ENCODE assay signal across 11 mouse cellular contexts in the genomic region with DNA sequence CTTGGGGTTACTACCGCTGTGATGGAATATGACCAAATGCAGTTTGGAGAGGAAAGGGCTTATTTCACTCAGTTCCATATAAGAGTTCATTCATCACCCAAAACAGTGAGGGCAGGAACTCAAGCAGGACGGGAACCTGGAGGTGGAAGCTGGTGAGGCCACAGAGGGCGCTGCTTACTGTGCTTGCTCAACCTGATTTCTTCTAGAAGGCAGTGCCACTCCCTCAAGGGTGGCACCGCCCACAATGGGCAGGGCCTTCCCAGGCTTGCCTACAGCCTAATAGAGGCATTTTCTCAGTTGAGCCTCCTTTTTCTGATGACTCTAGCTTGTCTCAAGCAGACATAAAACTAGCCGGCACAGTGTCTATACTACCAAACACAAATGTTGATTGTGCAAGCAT. TPM values are rescaled to one million over a fixed set of nuclear protein-coding genes. Genes with fewer than 3 reads are reported as not detected.
DNase-seq lines count a peak whose midpoint lies in the region; ATAC-seq and TF ChIP-seq lines count a peak whose summit lies in the region.
"Had no signal": no experiment of that assay in that cellular context is flagged by ENCODE, and none has a peak within 500 bp of the region (broad histone marks: within the 10 kb centered on the region; RNA-seq: fewer than 3 reads in every experiment).

No protein-coding gene starts in this region.

- H3K27me3 ChIP-seq in lung, embryonic 14.5 days (ENCODE audit: insufficient read depth, low read length), result no peaks in the 10 kb centered on the region
- H3K27me3 ChIP-seq in splenic B cell, adult 2 months (ENCODE audit: control insufficient read depth, insufficient read depth, low read length, poor library complexity, severe bottlenecking), result no peaks in the 10 kb centered on the region
- H3K27me3 ChIP-seq: neural tube, embryonic 13.5 days had no signal

- 16% methylated on average over 5 of the region's 5 CpGs for WGBS in lung, embryonic 14.5 days

- peak; percentile 44; the same call in 1 of the 2 replicates for ATAC-seq in lung, embryonic 14.5 days (ENCODE audit: insufficient read depth)

- H3K4me2 ChIP-seq in lung, embryonic 14.5 days, result no peak overlapping the region
- H3K4me2 ChIP-seq: neural tube, embryonic 13.5 days had no signal

- no peak overlapping the region for H3K9ac ChIP-seq in lung, embryonic 14.5 days
- H3K9ac ChIP-seq: neural tube, embryonic 13.5 days had no signal

- no peaks in the 10 kb centered on the region for H3K9me3 ChIP-seq in lung, embryonic 14.5 days (ENCODE audit: low read depth, low read length)
- H3K9me3 ChIP-seq: neural tube, embryonic 13.5 days had no signal

- H3K4me1 ChIP-seq in lung, embryonic 14.5 days (ENCODE audit: insufficient read depth), result no peaks in the 10 kb centered on the region
- H3K4me1 ChIP-seq: neural tube, embryonic 13.5 days had no signal

- H3K27ac ChIP-seq in lung, embryonic 14.5 days (ENCODE audit: low read depth), result no peak overlapping the region
- H3K27ac ChIP-seq: neural tube, embryonic 13.5 days had no signal

- no peaks in the 10 kb centered on the region for H3K36me3 ChIP-seq in lung, embryonic 14.5 days (ENCODE audit: insufficient read depth)
- H3K36me3 ChIP-seq in splenic B cell, adult 2 months (ENCODE audit: control insufficient read depth, insufficient read depth, low read length, poor library complexity, severe bottlenecking), result peaks cover 7% of the 10 kb centered on the region
- H3K36me3 ChIP-seq: neural tube, embryonic 13.5 days had no signal

- H3K4me3 ChIP-seq in lung, embryonic 14.5 days (ENCODE audit: low read depth, low read length), result no peak overlapping the region
- H3K4me3 ChIP-seq: neural tube, embryonic 13.5 days had no signal

- TF ChIP-seq CTCF in lung, embryonic 14.5 days (IDR thresholded peaks at IDR 0.05; ENCODE audit: low read depth), result peak; percentile 12; the same call in 1 of the 2 replicates

- DNase-seq in adrenal gland, adult (ENCODE audit: inconsistent age in 2 of 2, low spot score in 1 of 2), result peak; percentile 50 to 83
- no peak for DNase-seq in adrenal gland, postnatal 4 days (ENCODE audit: low spot score in 2 of 2)
- DNase-seq in urinary bladder, adult 18-20 months (ENCODE audit: low spot score in 2 of 2), result peak; percentile 25 to 37
- no peak for DNase-seq in urinary bladder, postnatal 10 days (ENCODE audit: low spot score)
- DNase-seq in induced T-regulatory cell, adult 2 months (ENCODE audit: low read depth), result peak; percentile 66
- DNase-seq in lung, embryonic 14.5 days, result peak; percentile 34
- peak; percentile 82 for DNase-seq in splenic B cell, adult 2 months (ENCODE audit: low read depth, low spot score)
- DNase-seq in left cerebral cortex, adult 11 months (ENCODE audit: low spot score), result no peak

RNA-seq across cellular contexts. Expression of gene Retn, which starts 9.8 kb away (rescaled TPM):
- 1 to 10 TPM; 1.3 to 1.7 TPM for total RNA-seq in adrenal gland, postnatal 4 days (2021)
- 0.20 TPM in 1 of 2 replicates, not detected in the other for polyA plus RNA-seq in lung, embryonic 14.5 days (2014; fragmentation: Nextera tagmentation; extraction: Ambion mirVana)
- polyA plus RNA-seq: C2C12; heart, embryonic 14.5 days had no signal

RNA-seq across cellular contexts. Expression of gene Stxbp2, which starts 15.0 kb away (rescaled TPM):
- 100 to 1,000 TPM; 107 to 136 TPM for total RNA-seq in adrenal gland, postnatal 4 days (2021)
- polyA plus RNA-seq in lung, embryonic 14.5 days (2014; fragmentation: Nextera tagmentation; extraction: Ambion mirVana), result 61.4 and 64.0 TPM in 2 replicates

RNA-seq across cellular contexts. Expression of gene Mcemp1, which starts 19.8 kb away (rescaled TPM):
- total RNA-seq in adrenal gland, postnatal 4 days (2021), result 1 to 10 TPM; 1.1 to 1.2 TPM
- polyA plus RNA-seq in lung, embryonic 14.5 days (2014; fragmentation: Nextera tagmentation; extraction: Ambion mirVana), result 0.79 and 0.87 TPM in 2 replicates
- polyA plus RNA-seq: C2C12 had no signal

RNA-seq across cellular contexts. Expression of gene Pcp2, which starts 20.5 kb away (rescaled TPM):
- total RNA-seq in adrenal gland, postnatal 4 days (2021), result not detected
- not detected in 2 replicates for polyA plus RNA-seq in lung, embryonic 14.5 days (2014; fragmentation: Nextera tagmentation; extraction: Ambion mirVana)
- polyA plus RNA-seq: heart, embryonic 14.5 days; neural tube, embryonic 13.5 days had no signal

RNA-seq across cellular contexts. Expression of gene Pet100, which starts 24.5 kb away (rescaled TPM):
- 10 to 100 TPM; 90.1 to 98.4 TPM for total RNA-seq in adrenal gland, postnatal 4 days (2021)
- 79.4 and 92.1 TPM in 2 replicates for polyA plus RNA-seq in lung, embryonic 14.5 days (2014; fragmentation: Nextera tagmentation; extraction: Ambion mirVana)

Comparison
In these comparisons a context has a peak if more than half of its experiments do, and no peak if none do; other contexts are left out.
1. DNase-seq: peak in adrenal gland, adult (2 of 2), urinary bladder, adult 18-20 months (2 of 2), induced T-regulatory cell, adult 2 months (single experiment), lung, embryonic 14.5 days (single experiment) and splenic B cell, adult 2 months (single experiment); none in adrenal gland, postnatal 4 days (0 of 2), urinary bladder, postnatal 10 days (single experiment) and left cerebral cortex, adult 11 months (single experiment).